Mouse (Mus musculus) kidney, adult 2 months (tissue): ENCODE data around the gene Gcsam. TPM values are rescaled to one million over a fixed set of nuclear protein-coding genes. Genes with fewer than 3 reads are reported as not detected.

Experiments used
- DNase-seq: peaks from one replicate; pipeline ENCODE4 v3.0.0; 2021
- H3K27ac ChIP-seq: fragments of 200-500 bp; 2 replicates; pipeline ENCODE4 v1.5.1; 2012; ENCODE audit warnings: low read depth, low read length, control low read depth, inconsistent platforms; ENCODE audit not compliant: insufficient read depth
- H3K27me3 ChIP-seq: fragments of 200-500 bp; replicated peaks from 2 replicates; pipeline ENCODE4 v1.6.1; 2012; ENCODE audit warnings: mild to moderate bottlenecking, moderate library complexity, low read length, inconsistent platforms; ENCODE audit not compliant: control insufficient read depth, insufficient read depth
- H3K36me3 ChIP-seq: fragments of 200-500 bp; 2 replicates; pipeline ENCODE4 v1.6.1; 2012; ENCODE audit warnings: mild to moderate bottlenecking, moderate library complexity, low read length, inconsistent platforms; ENCODE audit not compliant: control insufficient read depth, insufficient read depth
- H3K4me1 ChIP-seq: fragments of 200-500 bp; 2 replicates; pipeline ENCODE4 v1.6.1; 2011; ENCODE audit warnings: low read length; ENCODE audit not compliant: control insufficient read depth, insufficient read depth
- H3K4me3 ChIP-seq: fragments of 200-500 bp; 2 replicates; pipeline ENCODE4 v1.5.1; 2011; ENCODE audit warnings: mild to moderate bottlenecking, low read depth, low read length, control low read depth; ENCODE audit not compliant: insufficient read depth
- CTCF ChIP-seq: fragments of 200-500 bp; conservative IDR thresholded peaks from 2 replicates; pipeline ENCODE4 v1.5.1; 2011; ENCODE audit warnings: low read depth, mild to moderate bottlenecking, control low read depth, low read length, moderate library complexity, mixed read lengths; ENCODE audit not compliant: insufficient read depth, insufficient read length
- POLR2A ChIP-seq: fragments of 200-500 bp; IDR thresholded peaks from one replicate; pipeline ENCODE4 v1.6.1; 2011; ENCODE audit warnings: low read depth, low read length, control low read depth
- WGBS: fragments of 180-500 bp; shearing (Covaris S2); methylation state at CpG from one replicate; pipeline ENCODE4 v1.1.7; 2018; 5-methylcytosine and 5-hydroxymethylcytosine counted together
- polyA plus RNA-seq: library from polyadenylated mRNA; depleted of rRNA; stranded (reverse); fragments of >200 nt; gene quantifications from 2 replicates; pipeline ENCODE4 v1.2.3, GENCODE M21; 2012; rRNA removed

Gcsam gene
- polyA plus RNA-seq, result 0.11 and 0.44 TPM in 2 replicates

DNA sequence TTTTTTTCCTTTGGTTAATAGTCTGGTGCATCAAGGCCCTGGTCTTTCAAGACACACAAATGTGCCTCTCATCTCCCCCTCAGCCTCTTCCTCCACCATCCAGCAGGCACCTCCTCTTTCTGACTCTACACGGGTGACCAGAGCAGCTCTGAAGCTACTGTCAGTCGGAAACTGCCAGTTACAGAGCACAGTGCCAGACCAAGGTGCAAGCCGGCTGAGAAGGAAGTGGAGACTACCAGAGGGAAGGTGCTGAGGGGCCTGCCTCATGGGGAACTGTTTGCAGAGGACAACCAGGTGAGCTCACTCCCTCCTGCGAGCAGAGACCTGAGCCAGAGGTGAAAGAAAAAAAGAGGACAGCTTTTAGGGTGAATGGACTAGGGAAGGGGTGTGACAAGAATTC, at the start of gene Gcsam:
TSS of gene Gcsam (plus strand) at position 114 of the 400 bp plus-strand sequence.
- Histone ChIP-seq H3K4me1 (peaks cover 2% of the 10 kb centered on the region; the same call in 1 of the 2 replicates), H3K36me3 (no peaks in the 10 kb centered on the region), H3K27ac (no peak within 1 kb of the TSS), H3K27me3 (no peaks in the 10 kb centered on the region), H3K4me3 (no peak within 1 kb of the TSS)
- no peak for DNase-seq
- WGBS, result 71% methylated on average over 4 of the region's 4 CpGs
- no peak for TF ChIP-seq CTCF
- TF ChIP-seq POLR2A, result no peak

DNA sequence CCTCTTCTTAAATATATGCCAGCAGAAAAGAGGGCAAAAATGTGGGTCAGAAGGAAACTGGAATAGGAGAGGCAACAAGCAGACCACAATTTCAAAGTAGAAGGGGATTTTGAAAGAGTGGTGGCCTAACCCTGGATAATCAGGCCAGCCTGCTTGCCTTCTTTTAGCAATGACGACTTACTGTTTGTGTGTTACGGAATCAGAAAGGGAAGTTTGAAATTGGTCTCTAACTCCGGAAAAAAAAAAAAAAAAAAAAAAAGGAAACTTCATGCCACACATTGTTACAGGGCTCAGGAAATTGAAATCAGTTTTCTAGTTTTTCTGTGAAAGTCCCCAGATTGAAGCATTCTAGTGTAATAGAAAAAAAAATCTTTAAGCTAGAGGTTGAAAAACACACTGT, 48.4 kb upstream of the Gcsam start:
- Histone ChIP-seq H3K36me3 (no peaks in the 10 kb centered on the region), H3K4me3 (no peak overlapping the region), H3K27ac (no peak overlapping the region), H3K27me3 (no peaks in the 10 kb centered on the region), H3K4me1 (no peaks in the 10 kb centered on the region)
- WGBS, result 50% methylated on average over 3 of the region's 3 CpGs
- no peak for DNase-seq
- TF ChIP-seq POLR2A, result no peak
- TF ChIP-seq CTCF, result no peak

DNA sequence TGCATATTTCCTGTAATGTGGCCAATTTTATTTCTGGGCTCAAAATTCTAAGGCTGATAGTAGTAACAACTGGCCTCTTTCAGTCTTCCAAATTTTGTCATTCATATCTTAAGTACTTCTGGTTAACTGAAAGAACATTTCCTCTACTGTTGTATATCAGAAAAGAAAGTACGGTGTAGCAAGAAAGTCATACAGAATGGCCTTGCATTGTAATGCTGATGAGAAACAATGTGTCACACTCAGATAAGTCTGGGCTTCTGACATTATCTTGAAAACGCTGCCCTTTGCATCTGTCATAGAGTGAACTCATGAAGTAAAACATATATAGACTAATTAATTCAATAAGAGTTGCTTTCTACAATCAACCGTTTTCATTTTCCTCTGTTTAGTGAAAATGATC, 37.9 kb upstream of the Gcsam start:
- DNase-seq, result no peak
- H3K27ac ChIP-seq, result no peak overlapping the region
- TF ChIP-seq CTCF (no peak), POLR2A (no peak)
- 86% methylated on average over 3 of the region's 3 CpGs for WGBS
- no peaks in the 10 kb centered on the region for H3K27me3 ChIP-seq
- no peaks in the 10 kb centered on the region for H3K36me3 ChIP-seq
- no peak overlapping the region for H3K4me3 ChIP-seq
- H3K4me1 ChIP-seq, result no peaks in the 10 kb centered on the region

DNA sequence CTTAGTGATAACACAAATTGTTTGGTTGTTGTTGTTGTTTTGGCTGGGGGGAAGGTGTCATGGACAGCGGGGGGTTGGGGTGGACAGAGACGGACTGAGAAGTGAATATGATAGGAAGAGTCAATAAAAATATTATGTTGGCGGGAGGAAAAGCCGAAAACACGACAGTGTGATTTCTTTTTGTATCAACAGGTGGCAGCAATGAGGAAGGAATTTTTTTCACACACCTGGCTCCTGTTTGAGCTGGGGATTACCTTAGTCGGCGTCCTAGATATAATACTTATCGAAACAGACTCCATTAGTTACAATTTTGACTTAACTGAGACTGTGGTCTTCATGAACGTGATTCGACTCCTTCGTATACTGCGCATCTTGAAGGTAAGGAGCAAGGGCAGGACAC, 30.3 kb upstream of the Gcsam start:
- Histone ChIP-seq H3K27me3 (no peaks in the 10 kb centered on the region), H3K27ac (no peak overlapping the region), H3K4me1 (no peaks in the 10 kb centered on the region), H3K4me3 (no peak overlapping the region), H3K36me3 (no peaks in the 10 kb centered on the region)
- WGBS, result 56% methylated on average over 12 of the region's 12 CpGs
- TF ChIP-seq POLR2A (no peak), CTCF (no peak)
- DNase-seq, result no peak

DNA sequence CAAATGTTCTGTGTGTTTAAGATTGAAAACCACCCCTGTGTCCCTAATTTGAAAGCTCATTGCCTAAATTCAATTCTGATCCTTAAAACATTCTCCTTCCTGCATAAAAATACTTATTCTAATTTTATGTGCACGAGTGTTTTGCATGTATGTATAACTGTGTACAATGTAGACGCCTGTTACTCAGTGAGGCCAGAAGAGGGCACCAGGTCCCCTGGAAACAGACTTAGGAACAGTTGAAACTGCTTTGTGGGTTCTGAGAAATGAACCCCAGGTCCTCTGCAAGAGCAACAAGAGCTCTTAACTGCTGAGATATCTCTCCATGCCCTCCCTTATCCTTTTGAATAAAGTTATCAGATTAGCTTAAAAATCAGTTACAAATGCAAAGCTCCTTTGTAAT, 27.7 kb upstream of the Gcsam start:
- Histone ChIP-seq H3K27ac (no peak overlapping the region), H3K4me1 (no peaks in the 10 kb centered on the region), H3K4me3 (no peak overlapping the region), H3K27me3 (no peaks in the 10 kb centered on the region), H3K36me3 (no peaks in the 10 kb centered on the region)
- WGBS, result 31% methylated on average over 2 of the region's 2 CpGs
- TF ChIP-seq CTCF, result peak; percentile 67
- no peak for TF ChIP-seq POLR2A
- DNase-seq, result peak; percentile 18

DNA sequence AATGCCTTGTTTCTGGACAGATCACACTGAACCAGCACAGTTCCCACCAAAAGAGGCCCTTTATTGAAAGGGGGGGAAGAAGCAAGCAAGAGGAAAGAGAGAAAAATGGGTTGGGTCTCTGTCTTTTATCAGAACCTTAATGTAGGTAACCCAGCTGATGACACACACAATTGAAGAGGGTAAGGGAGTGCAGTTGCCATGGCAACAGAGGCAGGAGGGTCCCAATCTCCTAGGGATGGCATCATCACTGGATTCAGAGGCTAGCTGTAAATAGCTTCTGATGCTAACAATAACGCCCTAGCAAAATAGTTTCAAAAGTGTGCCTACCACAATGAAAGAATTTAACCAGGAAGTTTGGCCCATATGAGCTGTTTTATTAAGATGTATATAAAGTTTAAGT, 16.5 kb upstream of the Gcsam start:
- WGBS, result 73% methylated on average over 1 of the region's 1 CpGs

DNA sequence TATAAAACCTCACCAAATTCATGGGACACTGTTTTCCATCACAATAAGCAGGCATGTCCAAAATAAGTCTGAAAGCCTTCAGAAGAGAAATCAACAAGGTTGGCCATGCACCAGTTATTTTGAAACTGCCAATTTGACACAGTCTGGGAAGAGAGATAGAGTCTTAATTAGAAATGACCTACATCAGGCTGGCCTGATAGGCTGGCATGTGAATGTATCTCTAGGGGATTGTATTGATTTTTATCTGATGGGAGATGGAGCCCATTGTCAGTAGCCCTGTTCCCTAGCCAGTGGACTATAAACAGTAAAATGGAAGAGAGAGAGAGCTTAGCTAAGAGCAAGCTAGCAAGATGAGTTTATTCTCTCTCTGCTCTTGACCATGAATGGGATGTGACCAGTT, 14.7 kb upstream of the Gcsam start:
- Histone ChIP-seq H3K27ac (no peak overlapping the region), H3K36me3 (no peaks in the 10 kb centered on the region), H3K4me3 (no peak overlapping the region), H3K27me3 (no peaks in the 10 kb centered on the region), H3K4me1 (no peaks in the 10 kb centered on the region)
- no peak for DNase-seq
- TF ChIP-seq POLR2A (no peak), CTCF (no peak)

More for the DNA sequence above, 16.5 kb upstream of the Gcsam start:
- H3K4me1 ChIP-seq, result no peaks in the 10 kb centered on the region
- no peaks in the 10 kb centered on the region for H3K36me3 ChIP-seq
- no peak overlapping the region for H3K4me3 ChIP-seq
- DNase-seq, result no peak
- TF ChIP-seq CTCF (no peak), POLR2A (no peak)
- H3K27ac ChIP-seq, result no peak overlapping the region
- no peaks in the 10 kb centered on the region for H3K27me3 ChIP-seq
